Mouse (Mus musculus) lung, postnatal 0 days (tissue): Measurements from ENCODE around the gene Mrps11. TPM values are rescaled to one million over a fixed set of nuclear protein-coding genes. Genes with fewer than 3 reads are reported as not detected.

Experiments
- ATAC-seq: fragments of 200-750 bp; cut with Nextera tagmentation; 2 replicates; pipeline ENCODE4 v1.8.0; 2017; ENCODE audit warnings: moderate library complexity
- DNase-seq: peaks from one replicate; pipeline ENCODE4 v3.0.0-alpha.2; 2016; ENCODE audit warnings: low spot score
- H3K27ac ChIP-seq: fragments of 300-500 bp; sonication (generic); 2 replicates; pipeline ENCODE4 v1.5.1; 2014; ENCODE audit warnings: antibody characterized with exemption, mild to moderate bottlenecking, low read length, mixed read lengths
- H3K27me3 ChIP-seq: fragments of 300-500 bp; sonication (generic); replicated peaks from 2 replicates; pipeline ENCODE4 v1.6.1; 2014; ENCODE audit warnings: low read length, mixed read lengths; ENCODE audit not compliant: insufficient read depth
- H3K36me3 ChIP-seq: fragments of 300-500 bp; sonication (generic); 2 replicates; pipeline ENCODE4 v1.6.1; 2014; ENCODE audit warnings: low read length, mixed read lengths; ENCODE audit not compliant: insufficient read depth
- H3K4me1 ChIP-seq: fragments of 300-500 bp; sonication (generic); 2 replicates; pipeline ENCODE4 v1.6.1; 2014; ENCODE audit warnings: antibody characterized with exemption, low read depth, low read length, mixed read lengths; ENCODE audit not compliant: insufficient read depth
- H3K4me2 ChIP-seq: fragments of 300-500 bp; sonication (generic); replicated peaks from 2 replicates; pipeline ENCODE4 v1.6.1; 2014; ENCODE audit warnings: low read depth, mild to moderate bottlenecking, low read length, moderate library complexity, mixed read lengths
- H3K4me3 ChIP-seq: fragments of 300-500 bp; sonication (generic); 2 replicates; pipeline ENCODE4 v1.5.1; 2014; ENCODE audit warnings: low read depth, low read length
- H3K9ac ChIP-seq: fragments of 300-500 bp; sonication (generic); replicated peaks from 2 replicates; pipeline ENCODE4 v1.6.1; 2014; ENCODE audit warnings: low read depth, mild to moderate bottlenecking
- H3K9me3 ChIP-seq: fragments of 300-500 bp; sonication (generic); 2 replicates; pipeline ENCODE4 v1.6.1; 2016; ENCODE audit warnings: low read length, mixed read lengths
- CTCF ChIP-seq: IDR thresholded peaks from 2 replicates; pipeline ENCODE4 v1.5.1; 2016; ENCODE audit warnings: antibody characterized with exemption, mild to moderate bottlenecking
- EP300 ChIP-seq: IDR thresholded peaks from 2 replicates; pipeline ENCODE4 v1.6.1; 2016; ENCODE audit warnings: antibody characterized with exemption, mild to moderate bottlenecking, control low read depth
- WGBS: fragments of 180-500 bp; shearing (Covaris S2); extraction: QIAGEN DNeasy Blood & Tissue Kit; methylation state at CpG from one replicate; pipeline ENCODE4 v1.1.7; 2014; 5-methylcytosine and 5-hydroxymethylcytosine counted together
- polyA plus RNA-seq: library from polyadenylated mRNA; unstranded; fragments of >200 nt; fragmentation: Nextera tagmentation; extraction: Ambion mirVana; gene quantifications from 2 replicates; pipeline ENCODE4 v1.2.1, GENCODE M21; 2015

The Mrps11 gene
- polyA plus RNA-seq = 39.8 and 46.4 TPM in 2 replicates

- no peaks in the 10 kb centered on the region for H3K27me3 ChIP-seq
- WGBS = under 1% methylated on average over 44 of the region's 44 CpGs
- no peaks in the 10 kb centered on the region for H3K36me3 ChIP-seq
- peak within 1 kb of the TSS; percentile 78 for H3K9ac ChIP-seq
- no peaks in the 10 kb centered on the region for H3K9me3 ChIP-seq
- peak within 1 kb of the TSS; percentile 73; the same call in 1 of the 2 replicates for H3K27ac ChIP-seq
- DNase-seq (peak; percentile 93), ATAC-seq (peak; percentile 99)
- peak within 1 kb of the TSS; percentile 93 for H3K4me3 ChIP-seq
- peaks cover 10% of the 10 kb centered on the region for H3K4me1 ChIP-seq
- peak within 1 kb of the TSS; percentile 89 for H3K4me2 ChIP-seq
- TF ChIP-seq EP300 (peak; percentile 64; the same call in 1 of the 2 replicates), CTCF (no peak)
Measured at GRCm38 (mm10) chr7:78782639-78783581, at the start of gene Mrps11, which contains the start of gene Mrpl46. Mrps11 (plus strand) TSS chr7:78783119. Mrpl46 (minus strand) TSS chr7:78783531.

DNA sequence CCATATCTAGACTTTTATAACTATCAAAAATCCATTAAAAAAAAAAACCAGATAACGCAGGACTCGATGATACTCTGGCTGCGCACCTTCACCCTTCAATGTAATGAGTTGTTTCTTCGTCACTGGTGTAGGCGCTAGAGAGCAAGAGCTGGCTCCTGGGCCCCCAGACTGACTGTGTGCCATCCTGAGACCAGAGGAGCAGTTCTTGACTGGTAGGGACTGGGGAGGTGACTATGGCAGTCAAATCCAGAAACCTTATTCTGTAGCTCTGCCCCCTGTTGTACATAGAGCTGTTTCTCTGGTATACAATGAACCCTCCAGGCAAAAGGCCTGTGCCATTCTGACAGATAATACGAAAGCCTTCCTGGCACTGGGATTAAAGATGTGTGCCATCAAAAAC lies 45.7 kb upstream of the Mrps11 start:
- H3K36me3 ChIP-seq = no peaks in the 10 kb centered on the region
- no peak overlapping the region for H3K4me2 ChIP-seq
- 91% methylated on average over 6 of the region's 6 CpGs for WGBS
- H3K4me3 ChIP-seq = no peak overlapping the region
- H3K27ac ChIP-seq = no peak overlapping the region
- no peaks in the 10 kb centered on the region for H3K27me3 ChIP-seq
- H3K4me1 ChIP-seq = no peaks in the 10 kb centered on the region
- TF ChIP-seq CTCF (no peak), EP300 (no peak)
- no peak overlapping the region for H3K9ac ChIP-seq
- DNase-seq = no peak
- no peaks in the 10 kb centered on the region for H3K9me3 ChIP-seq
- no peak for ATAC-seq

DNA sequence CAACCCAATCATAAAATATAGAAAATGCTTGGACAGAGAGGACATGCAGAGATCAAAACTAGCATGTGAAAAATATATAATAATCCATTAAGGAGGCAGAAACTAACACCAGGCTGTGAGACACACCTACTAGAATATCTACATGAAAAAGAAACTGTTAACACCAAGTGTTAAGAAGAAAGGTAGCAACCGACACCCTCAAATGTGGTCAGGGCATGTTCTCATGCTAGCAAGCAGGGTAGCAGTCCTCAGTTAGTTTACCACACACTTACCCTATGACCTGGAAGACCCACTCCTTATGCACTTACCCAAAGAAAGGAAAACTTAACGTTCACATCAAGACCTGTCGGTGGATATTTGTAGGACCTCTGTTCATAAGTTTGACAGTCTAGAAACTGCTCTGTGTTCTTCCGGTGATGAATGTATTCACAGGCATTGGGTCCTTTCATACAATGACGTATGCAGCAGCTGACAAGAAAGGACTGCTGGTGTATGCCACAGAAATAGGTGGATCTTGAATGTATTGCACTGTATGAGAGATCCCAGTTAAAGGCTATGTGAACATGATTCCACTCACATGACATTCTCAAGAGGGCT lies 45.2 kb upstream of the Mrps11 start, which contains the start of gene Ntrk3:
Gene Ntrk3 (minus strand): TSS at position 399 of the 597 bp plus-strand sequence.
- Histone ChIP-seq H3K27ac (no peak within 1 kb of the TSS), H3K4me3 (no peak within 1 kb of the TSS)
- 72% methylated on average over 5 of the region's 5 CpGs for WGBS

GRCm38 (mm10) chr7:78739351-78740000 lies 43.4 kb upstream of the Mrps11 start:
- TF ChIP-seq EP300 = peak; percentile 55
- no peak for TF ChIP-seq CTCF
- DNase-seq = peak; percentile 67
- no peaks in the 10 kb centered on the region for H3K4me1 ChIP-seq

More for the DNA sequence above, 45.2 kb upstream of the Mrps11 start, which contains the start of gene Ntrk3:
- DNase-seq = no peak
- no peak within 1 kb of the TSS for H3K9ac ChIP-seq
- no peaks in the 10 kb centered on the region for H3K27me3 ChIP-seq
- no peaks in the 10 kb centered on the region for H3K4me1 ChIP-seq
- no peak within 1 kb of the TSS for H3K4me2 ChIP-seq
- H3K36me3 ChIP-seq = no peaks in the 10 kb centered on the region
- no peaks in the 10 kb centered on the region for H3K9me3 ChIP-seq
- TF ChIP-seq EP300 = no peak
- no peak for TF ChIP-seq CTCF
- ATAC-seq = no peak

DNA sequence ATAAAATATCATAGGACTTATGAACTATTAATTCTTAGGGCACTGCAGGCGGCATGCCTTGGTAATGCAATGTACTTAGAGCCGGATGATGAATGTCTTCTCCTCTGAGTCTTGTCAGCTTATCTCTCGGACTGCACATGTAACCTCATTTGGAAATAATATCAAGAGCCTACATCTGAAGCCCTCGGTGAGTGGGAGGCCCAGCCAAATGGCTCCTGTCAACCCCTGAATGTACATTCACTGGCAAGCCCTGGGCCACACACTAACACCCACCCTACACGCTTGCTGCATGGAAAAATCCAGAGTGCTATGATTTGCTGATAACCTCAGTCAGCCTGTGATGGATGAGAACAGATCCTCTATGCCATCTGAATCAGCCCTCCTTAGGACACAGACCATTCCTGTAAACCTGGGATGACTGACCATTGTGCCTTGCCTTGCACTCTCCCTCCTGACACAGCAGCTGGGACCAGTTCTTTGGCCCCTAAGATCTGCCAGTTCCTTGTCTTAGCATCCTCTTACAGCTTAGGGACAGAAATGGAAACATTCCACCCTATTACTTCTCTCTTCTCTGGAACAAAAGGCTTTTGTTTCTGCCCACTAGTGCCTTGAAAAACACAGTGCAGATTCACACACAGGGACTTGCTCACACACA lies 39.1 kb upstream of the Mrps11 start:
- H3K4me3 ChIP-seq = no peak overlapping the region
- TF ChIP-seq CTCF (no peak; the same call in 1 of the 2 replicates), EP300 (no peak)
- no peaks in the 10 kb centered on the region for H3K27me3 ChIP-seq
- H3K4me1 ChIP-seq = no peaks in the 10 kb centered on the region
- no peak overlapping the region for H3K9ac ChIP-seq
- no peaks in the 10 kb centered on the region for H3K9me3 ChIP-seq
- no peak overlapping the region for H3K4me2 ChIP-seq
- H3K27ac ChIP-seq = 0 out of 2 replicates have a peak overlapping the region, but pooled peaks have one; percentile 47
- peak; percentile 82 for ATAC-seq
- peak; percentile 75 for DNase-seq
- WGBS = 31% methylated on average over 5 of the region's 5 CpGs
- H3K36me3 ChIP-seq = no peaks in the 10 kb centered on the region

More at GRCm38 (mm10) chr7:78739351-78740000, 43.4 kb upstream of the Mrps11 start:
- no peak overlapping the region for H3K4me3 ChIP-seq
- H3K27ac ChIP-seq = no peak overlapping the region
- no peaks in the 10 kb centered on the region for H3K27me3 ChIP-seq
- WGBS = 60% methylated on average over 8 of the region's 8 CpGs
- H3K36me3 ChIP-seq = no peaks in the 10 kb centered on the region
- H3K9ac ChIP-seq = no peak overlapping the region
- ATAC-seq = no peak
- no peaks in the 10 kb centered on the region for H3K9me3 ChIP-seq
- H3K4me2 ChIP-seq = no peak overlapping the region
